Mouse (Mus musculus): Measurements from ENCODE around the gene Carmil1. TPM values are rescaled to one million over a fixed set of nuclear protein-coding genes. Genes with fewer than 3 reads are reported as not detected.

Carmil1 gene
- total and polyA plus RNA-seq, 2 experiments = 2.9 to 7.7 TPM

DNA sequence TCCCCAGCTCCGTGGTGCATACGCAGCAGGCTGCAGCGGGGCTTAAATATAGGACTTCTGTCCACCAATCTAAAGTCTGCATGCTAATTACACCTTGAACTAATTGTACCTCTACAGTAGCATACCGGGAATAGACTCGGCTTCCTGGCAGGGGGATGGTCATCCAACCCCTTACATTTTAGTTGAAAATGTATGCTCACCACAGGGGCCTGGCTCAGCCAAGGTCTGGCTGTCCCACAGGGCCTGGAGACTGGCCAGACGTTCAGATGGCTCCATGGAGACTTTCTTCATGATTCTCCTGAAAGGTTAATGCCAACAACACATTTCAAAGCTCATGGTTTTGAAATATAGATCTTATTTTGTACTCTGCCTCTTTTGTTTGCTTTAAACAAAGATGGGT is 125.4 kb downstream of the Carmil1 start:
- Histone ChIP-seq H3K4me1 (ENCODE audit: control insufficient read depth, insufficient read depth, low read length) (peaks cover 6% of the 10 kb centered on the region), H3K27ac (replicated peaks; ENCODE audit: insufficient read depth, low read depth, low read length) (no peak overlapping the region), H3K36me3 (ENCODE audit: control insufficient read depth, insufficient read depth, low read length) (peaks cover 21% of the 10 kb centered on the region), H3K4me3 (ENCODE audit: insufficient read depth, low read depth, low read length) (no peak overlapping the region), H3K79me2 (ENCODE audit: control insufficient read depth, insufficient read depth, low read length) (no peaks in the 10 kb centered on the region), H3K9ac (ENCODE audit: low read depth, low read length) (no peak overlapping the region), H3K27me3 (ENCODE audit: control insufficient read depth, insufficient read depth, low read length) (no peaks in the 10 kb centered on the region)
- no peak for DNase-seq (ENCODE audit: extremely low read depth, low read depth, low spot score)
- TF ChIP-seq CTCF (IDR thresholded peaks at IDR 0.05; ENCODE audit: low read depth, low read length) = no peak
- TF ChIP-seq POLR2A (IDR thresholded peaks at IDR 0.05; ENCODE audit: extremely low read depth, insufficient read depth, low read length) = no peak
- WGBS = 30% methylated on average over 6 of the region's 6 CpGs

GRCm38 (mm10) chr13:24154281-24155061 is 126.1 kb downstream of the Carmil1 start:
- Histone ChIP-seq H3K27ac (replicated peaks; ENCODE audit: insufficient read depth, low read depth, low read length) (no peak overlapping the region), H3K79me2 (ENCODE audit: control insufficient read depth, insufficient read depth, low read length) (no peaks in the 10 kb centered on the region), H3K27me3 (ENCODE audit: control insufficient read depth, insufficient read depth, low read length) (no peaks in the 10 kb centered on the region), H3K4me3 (ENCODE audit: insufficient read depth, low read depth, low read length) (no peak overlapping the region), H3K9ac (ENCODE audit: low read depth, low read length) (no peak overlapping the region), H3K36me3 (ENCODE audit: control insufficient read depth, insufficient read depth, low read length) (peaks cover 17% of the 10 kb centered on the region), H3K4me1 (ENCODE audit: control insufficient read depth, insufficient read depth, low read length) (peaks cover 6% of the 10 kb centered on the region)
- TF ChIP-seq POLR2A (IDR thresholded peaks at IDR 0.05; ENCODE audit: extremely low read depth, insufficient read depth, low read length) = no peak
- DNase-seq (ENCODE audit: extremely low read depth, low read depth, low spot score) = no peak
- 35% methylated on average over 10 of the region's 10 CpGs for WGBS

DNA sequence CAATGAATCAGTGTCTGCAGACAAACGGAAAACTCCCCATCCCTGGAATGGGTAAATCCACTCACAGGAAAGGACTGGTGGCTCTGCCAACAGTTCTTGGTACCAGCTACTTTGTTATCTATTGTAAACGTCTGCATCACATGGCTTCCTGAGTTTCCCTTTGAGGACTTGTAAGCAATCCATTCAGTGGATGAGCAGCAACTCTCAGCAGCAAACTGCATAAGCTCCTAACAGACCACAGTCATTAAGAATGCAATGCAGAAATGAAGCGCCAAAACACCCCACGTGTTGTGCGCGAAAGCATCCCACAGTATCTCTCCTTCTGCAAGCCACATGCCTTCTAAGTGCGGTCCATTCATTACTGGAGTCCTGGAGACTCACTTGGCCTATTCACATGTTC is 128.0 kb downstream of the Carmil1 start:
- DNase-seq (ENCODE audit: extremely low read depth, low read depth, low spot score) = no peak

DNA sequence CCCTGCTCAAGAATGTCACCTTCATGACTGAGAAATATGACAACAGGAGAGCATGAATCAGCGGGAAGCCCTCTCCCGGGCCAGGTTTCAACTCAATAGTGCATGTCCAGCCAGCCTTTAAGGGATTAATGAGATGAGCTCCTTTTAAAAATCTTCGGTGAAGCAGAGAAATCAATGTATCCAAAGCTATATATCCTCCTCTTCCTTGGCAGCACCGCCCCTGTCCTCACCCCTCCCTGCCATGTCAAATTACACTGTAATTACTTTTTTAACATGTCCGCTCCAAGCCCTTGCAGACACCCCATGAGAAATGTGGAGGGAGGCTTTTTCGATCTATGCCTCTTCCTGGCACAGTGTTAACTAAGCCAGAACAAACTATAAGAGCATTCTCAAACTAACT is 129.3 kb downstream of the Carmil1 start:
- Histone ChIP-seq H3K36me3 (ENCODE audit: control insufficient read depth, insufficient read depth, low read length) (peaks cover 23% of the 10 kb centered on the region), H3K27me3 (ENCODE audit: control insufficient read depth, insufficient read depth, low read length) (no peaks in the 10 kb centered on the region), H3K79me2 (ENCODE audit: control insufficient read depth, insufficient read depth, low read length) (no peaks in the 10 kb centered on the region), H3K27ac (replicated peaks; ENCODE audit: insufficient read depth, low read depth, low read length) (no peak overlapping the region), H3K4me3 (ENCODE audit: insufficient read depth, low read depth, low read length) (no peak overlapping the region), H3K4me1 (ENCODE audit: control insufficient read depth, insufficient read depth, low read length) (peaks cover 6% of the 10 kb centered on the region), H3K9ac (ENCODE audit: low read depth, low read length) (no peak overlapping the region)
- no peak for DNase-seq (ENCODE audit: extremely low read depth, low read depth, low spot score)
- no peak for TF ChIP-seq POLR2A (IDR thresholded peaks at IDR 0.05; ENCODE audit: extremely low read depth, insufficient read depth, low read length)
- no peak for TF ChIP-seq CTCF (IDR thresholded peaks at IDR 0.05; ENCODE audit: low read depth, low read length)
- WGBS = 96% methylated on average over 6 of the region's 6 CpGs

More for the DNA sequence above, 128.0 kb downstream of the Carmil1 start:
- Histone ChIP-seq H3K4me3 (ENCODE audit: insufficient read depth, low read depth, low read length) (no peak overlapping the region), H3K36me3 (ENCODE audit: control insufficient read depth, insufficient read depth, low read length) (peaks cover 18% of the 10 kb centered on the region), H3K27ac (replicated peaks; ENCODE audit: insufficient read depth, low read depth, low read length) (no peak overlapping the region), H3K27me3 (ENCODE audit: control insufficient read depth, insufficient read depth, low read length) (no peaks in the 10 kb centered on the region), H3K4me1 (ENCODE audit: control insufficient read depth, insufficient read depth, low read length) (peaks cover 6% of the 10 kb centered on the region), H3K79me2 (ENCODE audit: control insufficient read depth, insufficient read depth, low read length) (no peaks in the 10 kb centered on the region), H3K9ac (ENCODE audit: low read depth, low read length) (no peak overlapping the region)
- TF ChIP-seq POLR2A (IDR thresholded peaks at IDR 0.05; ENCODE audit: extremely low read depth, insufficient read depth, low read length) (no peak), CTCF (IDR thresholded peaks at IDR 0.05; ENCODE audit: low read depth, low read length) (no peak)
- 78% methylated on average over 7 of the region's 7 CpGs for WGBS

- Histone ChIP-seq H3K36me3 (ENCODE audit: control insufficient read depth, insufficient read depth, low read length) (peaks cover 21% of the 10 kb centered on the region), H3K27me3 (ENCODE audit: control insufficient read depth, insufficient read depth, low read length) (no peaks in the 10 kb centered on the region), H3K4me1 (ENCODE audit: control insufficient read depth, insufficient read depth, low read length) (peaks cover 9% of the 10 kb centered on the region), H3K27ac (replicated peaks; ENCODE audit: insufficient read depth, low read depth, low read length) (no peak overlapping the region), H3K9ac (ENCODE audit: low read depth, low read length) (no peak overlapping the region), H3K4me3 (ENCODE audit: insufficient read depth, low read depth, low read length) (no peak overlapping the region), H3K79me2 (ENCODE audit: control insufficient read depth, insufficient read depth, low read length) (no peaks in the 10 kb centered on the region)
- no peak for DNase-seq (ENCODE audit: extremely low read depth, low read depth, low spot score)
- WGBS = 90% methylated on average over 1 of the region's 1 CpGs
- no peak for TF ChIP-seq POLR2A (IDR thresholded peaks at IDR 0.05; ENCODE audit: extremely low read depth, insufficient read depth, low read length)
- no peak for TF ChIP-seq CTCF (IDR thresholded peaks at IDR 0.05; ENCODE audit: low read depth, low read length)
Measured at GRCm38 (mm10) chr13:24148549-24148948, 132.0 kb downstream of the Carmil1 start.

GRCm38 (mm10) chr13:24147006-24147405 is 133.6 kb downstream of the Carmil1 start:
- Histone ChIP-seq H3K79me2 (ENCODE audit: control insufficient read depth, insufficient read depth, low read length) (no peaks in the 10 kb centered on the region), H3K4me3 (ENCODE audit: insufficient read depth, low read depth, low read length) (no peak overlapping the region), H3K36me3 (ENCODE audit: control insufficient read depth, insufficient read depth, low read length) (peaks cover 19% of the 10 kb centered on the region), H3K4me1 (ENCODE audit: control insufficient read depth, insufficient read depth, low read length) (peaks cover 9% of the 10 kb centered on the region), H3K27me3 (ENCODE audit: control insufficient read depth, insufficient read depth, low read length) (no peaks in the 10 kb centered on the region), H3K9ac (ENCODE audit: low read depth, low read length) (no peak overlapping the region), H3K27ac (replicated peaks; ENCODE audit: insufficient read depth, low read depth, low read length) (no peak overlapping the region)
- 88% methylated on average over 3 of the region's 3 CpGs for WGBS
- no peak for DNase-seq (ENCODE audit: extremely low read depth, low read depth, low spot score)
- TF ChIP-seq CTCF (IDR thresholded peaks at IDR 0.05; ENCODE audit: low read depth, low read length) = no peak
- TF ChIP-seq POLR2A (IDR thresholded peaks at IDR 0.05; ENCODE audit: extremely low read depth, insufficient read depth, low read length) = no peak

Measured in liver, adult 2 months (tissue).